Mouse (Mus musculus): ENCODE measurements at regions not wholly inside any gene's neighbourhood (a gene's known extent, or its start where the extent isn't known, plus 50 kb on each side); places are given as distances from the start of the nearest gene placed in this dataset.

GRCm38 (mm10) chr2:48260299-48260698 is 553.6 kb upstream of the Acvr2a start:
- H3K27me3 ChIP-seq (ENCODE audit: control insufficient read depth in 1 of 2, insufficient read depth in 2 of 2, low read length in 2 of 2): no peaks in the 10 kb centered on the region; a peak in 1 of 4 replicates
- H3K9ac ChIP-seq (ENCODE audit: control insufficient read depth, low read depth, low read length, poor library complexity, severe bottlenecking): no peak overlapping the region
- no peak for DNase-seq (ENCODE audit: low read depth, low spot score)
- H3K79me2 ChIP-seq (ENCODE audit: control insufficient read depth, insufficient read depth, low read length, poor library complexity): no peaks in the 10 kb centered on the region
- no peaks in the 10 kb centered on the region for H3K4me1 ChIP-seq (ENCODE audit: control insufficient read depth in 1 of 2, insufficient read depth in 2 of 2, low read length in 2 of 2)
- H3K27ac ChIP-seq (ENCODE audit: control insufficient read depth, low read depth, low read length): no peak overlapping the region
- H3K4me3 ChIP-seq (ENCODE audit: control insufficient read depth in 1 of 2, insufficient read depth in 1 of 2, low read depth in 2 of 2, low read length in 2 of 2): no peak overlapping the region
- no peaks in the 10 kb centered on the region for H3K36me3 ChIP-seq (ENCODE audit: control insufficient read depth in 1 of 2, insufficient read depth in 2 of 2, low read length in 2 of 2)
- TF ChIP-seq POLR2A (IDR thresholded peaks at IDR 0.05; ENCODE audit: control insufficient read depth in 1 of 2, insufficient read depth in 1 of 2, low read depth in 1 of 2, low read length in 2 of 2, poor library complexity in 1 of 2) (no peak), SIN3A (IDR thresholded peaks at IDR 0.05; ENCODE audit: low read length) (no peak), RAD21 (IDR thresholded peaks at IDR 0.05; ENCODE audit: low read depth, low read length) (no peak), ZC3H11A (IDR thresholded peaks at IDR 0.05; ENCODE audit: low read depth, low read length) (no peak), SMC3 (IDR thresholded peaks at IDR 0.05; ENCODE audit: low read depth, low read length) (no peak), MAZ (IDR thresholded peaks at IDR 0.05; ENCODE audit: low read depth, low read length) (no peak), ELF1 (IDR thresholded peaks at IDR 0.05; ENCODE audit: low read depth, low read length) (no peak), KAT2A (conservative IDR thresholded peaks at IDR 0.05; ENCODE audit: low read depth, low read length) (no peak), POLR2AphosphoS2 (IDR thresholded peaks at IDR 0.05; ENCODE audit: low read length) (no peak), NRF1 (IDR thresholded peaks at IDR 0.05; ENCODE audit: insufficient read depth, low read depth, low read length, poor library complexity, severe bottlenecking) (no peak), UBTF (IDR thresholded peaks at IDR 0.05; ENCODE audit: borderline replicate concordance, insufficient read depth, low read depth, low read length) (no peak), MYB (IDR thresholded peaks at IDR 0.05; ENCODE audit: low read depth, low read length) (no peak), JUND (IDR thresholded peaks at IDR 0.05; ENCODE audit: low read depth, low read length) (no peak), GATA1 (IDR thresholded peaks at IDR 0.05; ENCODE audit: low read depth, low read length) (no peak), HCFC1 (IDR thresholded peaks at IDR 0.05; ENCODE audit: low read depth, low read length) (no peak)
- H3K9me3 ChIP-seq (replicated peaks; ENCODE audit: insufficient read depth, low read length): no peaks in the 10 kb centered on the region

Data from MEL (cell line).